Mouse (Mus musculus): ENCODE data around the gene Wdfy2. TPM values are rescaled to one million over a fixed set of nuclear protein-coding genes. Genes with fewer than 3 reads are reported as not detected.
A peak's percentile ranks its signal among the peaks of the same experiment; 100 is the strongest.

Gene Wdfy2
- polyA plus RNA-seq, 1 experiment from 2014 or later = 45.8 TPM

DNA sequence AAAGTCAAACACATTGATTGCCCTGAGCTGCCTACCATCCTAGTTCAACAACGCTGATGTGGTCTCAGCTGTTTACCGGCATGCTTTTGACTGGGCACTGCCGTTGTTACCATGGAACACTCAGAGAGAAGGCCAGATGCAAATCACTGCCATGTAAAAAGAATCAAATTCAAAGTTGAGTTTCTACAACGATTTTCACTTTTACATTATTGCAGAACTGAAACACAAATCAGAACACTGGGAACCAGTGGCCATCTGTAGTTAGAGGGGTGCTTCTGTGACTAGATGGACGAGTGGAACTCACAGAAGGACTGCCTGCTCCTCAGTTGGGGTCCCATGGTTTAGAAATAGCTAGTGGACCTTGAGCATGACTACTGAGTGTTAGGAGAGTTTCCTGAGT is 19.0 kb downstream of the Wdfy2 start:
- H3K27ac ChIP-seq = peak overlapping the region; percentile 91
- H3K4me3 ChIP-seq (ENCODE audit: inconsistent target) = no peak overlapping the region
- WGBS (ENCODE audit: missing documents) = 73% methylated on average over 5 of the region's 5 CpGs
- peaks cover 95% of the 10 kb centered on the region for H3K79me2 ChIP-seq (ENCODE audit: inconsistent target)
- H3K36me3 ChIP-seq (ENCODE audit: inconsistent target) = peaks cover 35% of the 10 kb centered on the region

DNA sequence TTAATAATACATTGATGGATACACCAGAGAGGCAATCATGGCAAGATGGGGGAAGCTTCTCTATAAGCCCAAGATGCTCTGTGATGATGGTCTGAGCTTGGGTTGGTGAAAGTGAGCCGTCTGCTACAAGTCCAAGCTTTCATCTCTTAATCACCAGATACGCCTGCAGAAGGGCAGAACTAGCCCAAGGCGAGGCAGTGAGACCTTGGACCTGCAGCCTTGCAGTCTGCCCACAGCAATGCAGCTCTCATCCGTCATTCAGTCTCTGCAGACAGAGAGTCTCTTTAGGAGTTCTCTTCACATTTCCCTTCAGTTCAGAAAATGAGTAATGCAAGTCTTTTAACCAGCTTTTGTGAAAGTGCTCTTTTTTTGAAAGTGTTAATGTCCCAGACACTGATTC is 20.4 kb downstream of the Wdfy2 start:
- Histone ChIP-seq H3K4me3 (ENCODE audit: inconsistent target) (no peak overlapping the region), H3K79me2 (ENCODE audit: inconsistent target) (peaks cover 95% of the 10 kb centered on the region), H3K27ac (peak overlapping the region; percentile 91), H3K36me3 (ENCODE audit: inconsistent target) (peaks cover 28% of the 10 kb centered on the region; the same call in 1 of the 2 replicates)
- WGBS (ENCODE audit: missing documents) = 71% methylated on average over 4 of the region's 4 CpGs

DNA sequence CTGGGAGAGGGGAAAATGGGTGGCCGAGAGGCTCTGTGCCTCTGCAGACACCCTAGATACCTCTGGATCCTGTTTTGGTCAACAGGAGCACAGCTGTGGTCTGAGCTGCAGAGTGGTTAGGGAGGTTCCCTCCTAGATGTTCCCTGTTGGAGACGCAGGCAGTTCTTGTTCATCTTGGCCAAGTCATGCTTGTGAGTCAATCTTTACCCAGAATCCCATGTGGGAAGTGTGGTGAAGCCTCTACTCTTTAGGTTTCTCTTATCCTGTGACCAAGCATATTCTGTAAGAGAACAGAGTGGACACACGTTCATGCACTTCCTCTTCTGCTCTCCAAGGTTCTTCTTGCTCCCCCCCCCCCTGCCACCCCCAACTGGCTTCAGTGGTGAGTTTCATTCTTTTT is 20.8 kb downstream of the Wdfy2 start:
- 0% methylated on average over 3 of the region's 3 CpGs for WGBS (ENCODE audit: missing documents)
- peaks cover 95% of the 10 kb centered on the region for H3K79me2 ChIP-seq (ENCODE audit: inconsistent target)
- H3K4me3 ChIP-seq (ENCODE audit: inconsistent target) = no peak overlapping the region
- H3K27ac ChIP-seq = peak overlapping the region; percentile 91
- H3K36me3 ChIP-seq (ENCODE audit: inconsistent target) = peaks cover 25% of the 10 kb centered on the region; the same call in 1 of the 2 replicates

DNA sequence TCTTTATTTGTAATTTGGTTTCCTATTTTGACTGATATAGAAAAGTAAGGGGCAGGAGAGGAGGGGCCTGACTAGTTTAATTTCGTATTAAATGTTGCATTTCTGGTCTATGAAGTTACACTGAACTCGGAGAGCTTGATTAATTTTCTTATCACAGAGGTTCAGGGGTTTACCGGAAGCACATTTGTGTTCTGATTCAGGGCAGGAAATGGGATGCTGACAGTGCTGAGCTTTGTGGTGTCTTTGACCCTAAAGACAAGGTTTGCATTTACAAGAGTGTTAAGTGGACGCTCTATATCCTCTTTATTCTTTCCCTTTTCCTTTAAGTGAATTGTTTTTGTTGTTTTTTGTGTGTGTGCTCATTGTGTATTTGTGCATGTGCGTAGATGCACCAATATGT is 25.1 kb downstream of the Wdfy2 start:
- H3K36me3 ChIP-seq (ENCODE audit: inconsistent target) = peaks cover 9% of the 10 kb centered on the region; the same call in 1 of the 2 replicates
- 26% methylated on average over 4 of the region's 5 CpGs for WGBS (ENCODE audit: missing documents)
- peak overlapping the region; percentile 98 for H3K27ac ChIP-seq
- H3K79me2 ChIP-seq (ENCODE audit: inconsistent target) = peaks cover 88% of the 10 kb centered on the region
- no peak overlapping the region for H3K4me3 ChIP-seq (ENCODE audit: inconsistent target)

DNA sequence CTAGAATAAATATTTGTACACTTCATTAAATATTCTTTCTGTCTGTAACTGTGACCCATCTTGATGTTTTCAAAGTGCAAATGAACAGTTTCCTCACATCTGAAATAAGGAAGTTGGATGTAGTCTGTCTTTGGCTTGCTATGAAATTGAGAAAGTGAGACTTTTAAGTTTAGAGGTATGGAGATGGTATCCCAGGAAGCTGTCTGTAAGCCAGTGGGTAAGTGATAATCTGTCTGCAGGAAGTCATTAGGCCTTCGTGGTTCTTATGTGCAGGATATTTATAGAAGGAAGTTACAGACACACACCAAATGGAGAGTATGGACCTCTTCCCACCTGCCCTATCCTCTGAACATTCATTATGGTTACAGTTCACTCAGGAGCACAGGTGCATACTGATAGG is 26.8 kb downstream of the Wdfy2 start:
- Histone ChIP-seq H3K4me3 (ENCODE audit: inconsistent target) (no peak overlapping the region), H3K79me2 (ENCODE audit: inconsistent target) (peaks cover 93% of the 10 kb centered on the region), H3K36me3 (ENCODE audit: inconsistent target) (peaks cover 9% of the 10 kb centered on the region; the same call in 1 of the 2 replicates), H3K27ac (peak overlapping the region; percentile 98)
- WGBS (ENCODE audit: missing documents) = 0% methylated on average over 1 of the region's 1 CpGs

DNA sequence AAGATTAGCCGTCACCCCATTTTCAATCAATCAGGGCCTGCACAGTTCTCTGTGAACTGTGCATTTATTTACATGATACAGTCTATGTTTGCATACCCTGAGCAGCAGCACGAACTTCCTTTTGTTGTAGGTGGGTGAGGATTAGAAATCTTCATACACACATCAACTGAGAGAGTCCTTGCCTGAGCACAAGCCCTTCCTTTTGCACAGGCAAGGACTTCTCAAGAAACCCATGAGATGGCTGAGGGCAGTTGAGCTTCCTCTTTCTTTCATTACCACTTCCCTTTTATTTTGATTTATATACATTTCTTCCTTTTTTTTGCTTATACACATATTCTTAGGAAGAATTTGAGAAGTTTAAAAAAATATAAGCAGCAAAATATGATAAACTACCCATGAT is 27.9 kb downstream of the Wdfy2 start:
- H3K36me3 ChIP-seq (ENCODE audit: inconsistent target) = peaks cover 9% of the 10 kb centered on the region; the same call in 1 of the 2 replicates
- peak overlapping the region; percentile 98 for H3K27ac ChIP-seq
- H3K79me2 ChIP-seq (ENCODE audit: inconsistent target) = peaks cover 93% of the 10 kb centered on the region
- 0% methylated on average over 2 of the region's 2 CpGs for WGBS (ENCODE audit: missing documents)
- H3K4me3 ChIP-seq (ENCODE audit: inconsistent target) = no peak overlapping the region

DNA sequence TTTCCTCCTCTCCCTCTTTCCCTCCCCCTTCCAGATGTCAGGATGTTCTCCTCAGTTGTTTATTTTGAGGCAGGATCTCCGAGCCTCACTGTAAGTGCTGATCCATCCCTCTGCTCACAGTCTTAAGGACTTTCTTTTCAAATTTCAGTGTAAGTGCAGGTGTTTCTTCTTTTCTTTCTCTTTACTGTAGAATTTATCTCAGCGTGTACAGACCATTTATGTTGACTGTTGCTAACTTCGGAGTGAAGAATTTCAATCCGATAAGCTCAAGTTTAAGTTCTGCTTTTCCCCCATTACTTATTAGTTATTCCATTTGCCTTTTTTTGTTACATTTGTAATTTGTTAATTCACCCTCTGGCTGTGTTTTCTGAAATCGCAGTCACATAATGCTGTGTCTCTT is 29.6 kb downstream of the Wdfy2 start:
- Histone ChIP-seq H3K4me3 (ENCODE audit: inconsistent target) (no peak overlapping the region), H3K36me3 (ENCODE audit: inconsistent target) (no peaks in the 10 kb centered on the region), H3K79me2 (ENCODE audit: inconsistent target) (peaks cover 93% of the 10 kb centered on the region), H3K27ac (peak overlapping the region; percentile 98)
- 42% methylated on average over 5 of the region's 5 CpGs for WGBS (ENCODE audit: missing documents)

DNA sequence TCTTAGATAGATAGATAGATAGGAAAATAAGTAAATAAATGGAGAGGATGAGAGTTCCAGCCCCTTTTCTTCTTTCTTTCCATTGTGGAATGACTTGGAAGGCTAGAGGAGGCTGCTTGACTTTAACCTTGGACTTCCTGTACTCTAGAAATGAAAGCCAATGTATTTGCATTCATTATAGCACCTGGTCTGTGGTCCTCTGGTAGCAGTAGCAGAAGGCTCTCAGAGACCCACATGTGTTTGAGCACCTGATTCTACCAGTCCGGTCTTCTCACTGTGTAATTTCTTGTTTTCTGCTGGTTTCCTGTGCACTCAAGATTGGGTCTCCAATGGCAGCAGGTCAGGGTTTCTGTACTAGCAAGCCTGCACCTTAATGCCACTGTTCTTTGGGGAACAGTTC is 30.1 kb downstream of the Wdfy2 start:
- H3K27ac ChIP-seq = peak overlapping the region; percentile 98
- H3K4me3 ChIP-seq (ENCODE audit: inconsistent target) = no peak overlapping the region
- H3K79me2 ChIP-seq (ENCODE audit: inconsistent target) = peaks cover 93% of the 10 kb centered on the region
- WGBS (ENCODE audit: missing documents) = 50% methylated on average over 1 of the region's 1 CpGs
- H3K36me3 ChIP-seq (ENCODE audit: inconsistent target) = no peaks in the 10 kb centered on the region

DNA sequence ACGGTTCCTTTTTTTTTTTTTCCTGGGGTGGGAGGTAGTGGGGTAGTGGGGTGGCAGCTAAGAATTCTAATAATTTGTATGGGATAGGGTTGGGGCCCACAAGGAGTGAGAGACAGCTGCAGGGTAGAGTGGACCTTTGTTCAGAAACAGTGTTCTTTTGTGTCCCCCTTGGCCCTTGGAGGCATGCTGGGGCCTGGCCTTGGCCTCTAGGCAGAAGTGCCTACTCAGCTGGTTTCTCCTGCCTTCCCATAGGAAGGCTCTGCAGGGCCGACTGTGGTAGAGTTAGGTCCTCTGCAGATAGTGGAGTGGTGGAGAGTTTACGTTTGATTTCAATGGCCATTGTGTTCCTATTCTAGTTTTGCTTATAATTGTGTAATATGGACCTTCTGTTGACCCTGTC is 30.8 kb downstream of the Wdfy2 start:
- Histone ChIP-seq H3K4me3 (ENCODE audit: inconsistent target) (no peak overlapping the region), H3K27ac (peak overlapping the region; percentile 98), H3K36me3 (ENCODE audit: inconsistent target) (no peaks in the 10 kb centered on the region), H3K79me2 (ENCODE audit: inconsistent target) (peaks cover 93% of the 10 kb centered on the region)
- WGBS (ENCODE audit: missing documents) = 14% methylated on average over 3 of the region's 3 CpGs

DNA sequence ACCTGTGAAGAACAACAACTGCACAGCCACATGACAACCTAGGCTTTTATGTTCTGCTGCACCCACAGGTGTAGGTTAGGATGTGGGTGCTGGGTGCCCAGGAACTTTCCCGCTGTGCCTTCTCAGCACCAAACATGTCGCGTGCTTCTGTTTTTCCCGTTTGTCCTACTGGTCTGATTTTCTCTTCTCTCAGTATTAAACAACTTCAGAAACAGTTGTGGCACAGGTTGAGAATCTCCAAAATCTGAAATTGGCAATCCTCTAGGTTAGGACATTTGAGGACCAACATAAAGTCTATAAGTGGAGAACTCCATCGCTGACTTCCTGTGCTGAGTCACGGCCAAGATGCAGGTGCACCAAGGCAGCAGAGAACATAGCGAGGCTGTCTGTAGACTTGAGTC is 32.8 kb downstream of the Wdfy2 start:
- Histone ChIP-seq H3K36me3 (ENCODE audit: inconsistent target) (no peaks in the 10 kb centered on the region), H3K4me3 (ENCODE audit: inconsistent target) (no peak overlapping the region), H3K79me2 (ENCODE audit: inconsistent target) (peaks cover 96% of the 10 kb centered on the region), H3K27ac (no peak overlapping the region)
- 60% methylated on average over 6 of the region's 7 CpGs for WGBS (ENCODE audit: missing documents)

DNA sequence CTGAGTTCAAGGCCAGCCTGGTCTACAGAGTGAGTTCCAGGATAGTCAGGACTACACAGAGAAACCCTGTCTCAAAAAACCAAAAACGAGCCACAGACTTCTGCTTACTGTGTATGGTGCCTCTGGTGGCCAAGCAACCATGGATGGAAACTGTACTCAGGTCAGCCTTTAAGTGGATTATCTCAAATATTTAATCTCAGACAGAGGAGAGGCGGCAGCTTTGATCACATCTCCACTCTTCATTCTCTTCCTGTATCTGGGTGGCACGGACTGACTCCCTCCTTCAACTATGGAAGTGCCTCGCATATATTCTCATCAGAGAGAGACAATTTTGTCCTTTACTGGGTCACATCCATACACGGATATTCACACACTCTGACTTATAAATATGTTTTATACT is 34.0 kb downstream of the Wdfy2 start:
- H3K27ac ChIP-seq = no peak overlapping the region
- WGBS (ENCODE audit: missing documents) = 91% methylated on average over 5 of the region's 5 CpGs

DNA sequence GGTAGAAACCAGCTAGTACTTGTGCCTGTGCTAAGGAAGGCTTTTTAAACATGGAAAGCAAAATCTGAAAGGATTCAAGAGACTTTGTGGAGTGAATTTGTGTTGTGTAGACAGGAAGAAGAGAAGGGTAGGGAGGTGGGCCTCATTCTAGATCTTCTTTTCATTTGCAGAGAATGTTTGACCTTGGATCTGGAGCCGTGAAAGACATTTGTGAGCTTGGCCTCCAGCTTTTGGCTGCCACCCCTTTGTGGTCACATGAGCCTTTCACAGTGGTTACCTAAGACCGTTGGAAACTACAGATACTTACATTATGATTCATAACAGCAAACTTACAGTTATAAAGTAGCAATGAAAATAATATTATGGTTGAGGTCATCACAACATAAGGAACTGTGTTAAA is 34.5 kb downstream of the Wdfy2 start:
- 20% methylated on average over 2 of the region's 2 CpGs for WGBS (ENCODE audit: missing documents)
- no peak overlapping the region for H3K4me3 ChIP-seq (ENCODE audit: inconsistent target)
- H3K79me2 ChIP-seq (ENCODE audit: inconsistent target) = peaks cover 100% of the 10 kb centered on the region
- H3K27ac ChIP-seq = no peak overlapping the region
- no peaks in the 10 kb centered on the region for H3K36me3 ChIP-seq (ENCODE audit: inconsistent target)

More for the DNA sequence above, 34.0 kb downstream of the Wdfy2 start:
- peaks cover 100% of the 10 kb centered on the region for H3K79me2 ChIP-seq (ENCODE audit: inconsistent target)
- H3K36me3 ChIP-seq (ENCODE audit: inconsistent target) = no peaks in the 10 kb centered on the region
- H3K4me3 ChIP-seq (ENCODE audit: inconsistent target) = no peak overlapping the region

DNA sequence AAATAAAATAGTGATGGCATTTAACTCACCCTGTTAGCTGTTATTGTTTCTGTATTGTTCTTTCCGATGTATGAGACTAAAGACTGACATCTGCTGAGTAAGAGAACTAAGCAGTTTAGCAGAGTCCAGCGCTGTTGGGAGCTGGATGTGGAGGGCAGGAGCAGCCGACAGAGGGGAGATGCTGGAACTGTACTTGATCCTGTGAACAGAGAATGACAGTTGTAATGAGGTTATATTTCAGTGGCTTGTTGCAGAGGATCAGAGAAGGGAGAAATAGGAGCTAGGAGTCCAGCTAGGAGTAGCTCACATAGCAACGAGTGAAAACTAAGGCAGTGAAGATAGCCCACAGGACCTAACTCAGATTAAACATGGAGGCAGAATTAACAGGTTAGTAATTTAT is 36.3 kb downstream of the Wdfy2 start:
- no peak overlapping the region for H3K4me3 ChIP-seq (ENCODE audit: inconsistent target)
- H3K36me3 ChIP-seq (ENCODE audit: inconsistent target) = no peaks in the 10 kb centered on the region
- no peak overlapping the region for H3K27ac ChIP-seq
- H3K79me2 ChIP-seq (ENCODE audit: inconsistent target) = peaks cover 100% of the 10 kb centered on the region
- 98% methylated on average over 4 of the region's 4 CpGs for WGBS (ENCODE audit: missing documents)

DNA sequence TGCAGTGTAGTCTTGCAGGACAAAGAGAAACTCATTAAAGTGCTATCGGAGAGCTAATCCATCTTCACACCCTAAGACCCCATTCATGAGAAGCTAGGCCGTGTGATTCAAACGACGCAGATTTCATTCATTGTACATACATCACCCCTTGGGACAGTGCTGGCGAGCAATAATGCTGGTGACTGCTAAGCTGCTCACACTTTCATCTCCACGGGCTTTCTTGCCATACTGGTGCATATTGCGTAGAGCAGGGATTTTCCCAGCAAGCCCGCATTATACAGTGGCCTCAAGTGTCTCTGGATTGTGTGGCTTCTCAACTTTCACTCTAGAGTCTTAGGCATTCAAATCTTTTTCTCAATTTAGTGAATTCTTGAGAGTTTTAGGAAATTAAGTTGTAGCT is 36.9 kb downstream of the Wdfy2 start:
- no peak overlapping the region for H3K27ac ChIP-seq
- H3K4me3 ChIP-seq (ENCODE audit: inconsistent target) = no peak overlapping the region
- H3K79me2 ChIP-seq (ENCODE audit: inconsistent target) = peaks cover 100% of the 10 kb centered on the region
- WGBS (ENCODE audit: missing documents) = 96% methylated on average over 8 of the region's 8 CpGs
- no peaks in the 10 kb centered on the region for H3K36me3 ChIP-seq (ENCODE audit: inconsistent target)

DNA sequence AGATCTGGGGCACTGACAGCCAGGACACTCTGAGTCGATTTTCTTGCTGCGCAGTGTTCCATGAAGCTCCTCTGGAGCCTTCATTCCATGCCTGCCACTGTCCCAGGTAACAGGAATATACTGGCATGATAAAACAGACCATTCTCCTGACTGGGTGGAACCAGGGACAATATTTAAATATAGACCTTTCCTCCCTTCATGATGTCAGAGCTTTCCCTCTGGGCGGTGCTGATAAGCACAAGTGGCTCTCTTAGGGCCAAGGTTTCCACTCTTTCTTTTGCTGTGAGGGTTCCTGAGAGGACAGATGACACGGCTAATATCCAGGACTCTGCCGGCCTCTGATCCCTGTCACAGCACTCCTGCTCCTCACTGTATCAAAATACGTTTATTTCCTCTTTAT is 40.6 kb downstream of the Wdfy2 start:
- no peak overlapping the region for H3K27ac ChIP-seq
- H3K4me3 ChIP-seq (ENCODE audit: inconsistent target) = no peak overlapping the region
- H3K36me3 ChIP-seq (ENCODE audit: inconsistent target) = no peaks in the 10 kb centered on the region
- H3K79me2 ChIP-seq (ENCODE audit: inconsistent target) = peaks cover 100% of the 10 kb centered on the region
- WGBS (ENCODE audit: missing documents) = 46% methylated on average over 6 of the region's 6 CpGs

All from macrophage (primary cell).